Mouse (Mus musculus): ENCODE measurements around the gene Tns1. TPM values are rescaled to one million over a fixed set of nuclear protein-coding genes. Genes with fewer than 3 reads are reported as not detected.

Tns1 gene
- polyA plus RNA-seq, 1 experiment from 2014 or later: 15.9 TPM

DNA sequence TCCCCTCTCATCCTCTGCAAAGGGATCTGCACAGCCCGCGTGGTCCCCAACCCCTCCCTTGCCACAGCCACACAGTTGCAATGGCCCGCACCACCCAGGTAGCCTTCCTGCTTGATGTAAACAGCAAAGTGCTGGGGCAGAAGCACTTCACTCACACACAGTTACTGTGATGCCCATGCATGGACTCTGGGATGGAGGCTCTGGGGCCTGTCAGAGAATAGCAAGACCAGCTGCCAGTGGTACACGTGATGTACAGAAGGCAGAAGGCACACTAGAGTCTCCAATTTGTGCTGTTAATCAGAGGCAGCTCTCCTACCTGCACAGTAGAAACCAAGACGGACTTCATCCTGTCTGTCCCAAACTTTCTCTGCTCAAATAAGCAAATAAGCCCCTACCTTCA lies 181.0 kb downstream of the Tns1 start:
- WGBS: 89% methylated on average over 5 of the region's 5 CpGs
- Histone ChIP-seq H3K27me3 (ENCODE audit: poor library complexity, severe bottlenecking) (no peaks in the 10 kb centered on the region), H3K4me1 (peaks cover 44% of the 10 kb centered on the region), H3K4me3 (no peak overlapping the region), H3K27ac (peak overlapping the region; percentile 40; the same call in 1 of the 2 replicates), H3K36me3 (replicated peaks) (no peaks in the 10 kb centered on the region), H3K9me3 (no peaks in the 10 kb centered on the region)
- DNase-seq (ENCODE audit: extremely low spot score, low spot score): no peak

DNA sequence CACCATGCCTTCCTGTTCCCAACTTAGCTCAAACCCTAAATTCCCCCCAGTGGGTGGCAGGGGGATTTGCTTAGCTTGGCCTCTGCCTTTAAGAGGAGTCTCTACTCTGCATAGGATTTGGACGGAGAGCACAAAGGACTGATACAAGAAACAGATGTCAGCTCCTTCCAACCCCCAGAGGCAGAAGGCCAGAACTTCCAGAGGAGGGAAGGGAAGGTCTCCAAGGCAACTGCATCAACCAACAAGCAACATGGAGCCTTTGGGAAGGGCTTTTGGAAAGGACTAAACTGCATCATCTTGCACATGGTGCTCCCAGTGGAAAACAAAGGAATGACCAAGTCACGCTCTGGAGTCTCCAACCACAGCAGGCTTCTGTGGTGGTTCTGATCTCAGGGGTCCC lies 182.0 kb downstream of the Tns1 start:
- DNase-seq (ENCODE audit: extremely low spot score, low spot score): no peak
- Histone ChIP-seq H3K4me3 (no peak overlapping the region), H3K27ac (peak overlapping the region; percentile 76)

DNA sequence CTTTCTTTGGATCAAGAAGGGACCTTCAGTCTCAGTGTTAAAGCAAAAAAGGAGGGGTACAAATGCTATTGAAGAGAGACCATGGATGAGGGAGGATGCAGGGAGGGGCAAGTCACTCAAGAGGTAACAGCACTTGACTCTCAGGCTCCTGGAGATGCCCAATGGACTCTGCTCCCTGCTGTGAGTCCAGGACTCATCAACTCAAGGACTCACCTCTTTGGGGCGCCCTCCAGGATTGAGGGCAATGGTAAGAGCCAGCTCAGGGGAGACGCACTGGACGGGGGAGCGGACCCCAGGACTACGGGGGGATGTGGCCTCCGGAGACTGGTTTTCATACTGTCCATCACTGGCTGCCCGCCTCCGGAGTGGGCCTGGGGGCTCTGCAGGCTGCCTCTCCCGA lies 182.6 kb downstream of the Tns1 start:
- H3K36me3 ChIP-seq (replicated peaks): no peaks in the 10 kb centered on the region
- H3K9me3 ChIP-seq: no peaks in the 10 kb centered on the region
- no peak for DNase-seq (ENCODE audit: extremely low spot score, low spot score)
- H3K27me3 ChIP-seq (ENCODE audit: poor library complexity, severe bottlenecking): no peaks in the 10 kb centered on the region
- H3K27ac ChIP-seq: peak overlapping the region; percentile 76
- 59% methylated on average over 9 of the region's 9 CpGs for WGBS
- H3K4me1 ChIP-seq: peaks cover 51% of the 10 kb centered on the region
- no peak overlapping the region for H3K4me3 ChIP-seq

More for the DNA sequence above, 182.0 kb downstream of the Tns1 start:
- Histone ChIP-seq H3K27me3 (ENCODE audit: poor library complexity, severe bottlenecking) (no peaks in the 10 kb centered on the region), H3K36me3 (replicated peaks) (no peaks in the 10 kb centered on the region), H3K9me3 (no peaks in the 10 kb centered on the region), H3K4me1 (peaks cover 47% of the 10 kb centered on the region)
- 43% methylated on average over 2 of the region's 2 CpGs for WGBS

DNA sequence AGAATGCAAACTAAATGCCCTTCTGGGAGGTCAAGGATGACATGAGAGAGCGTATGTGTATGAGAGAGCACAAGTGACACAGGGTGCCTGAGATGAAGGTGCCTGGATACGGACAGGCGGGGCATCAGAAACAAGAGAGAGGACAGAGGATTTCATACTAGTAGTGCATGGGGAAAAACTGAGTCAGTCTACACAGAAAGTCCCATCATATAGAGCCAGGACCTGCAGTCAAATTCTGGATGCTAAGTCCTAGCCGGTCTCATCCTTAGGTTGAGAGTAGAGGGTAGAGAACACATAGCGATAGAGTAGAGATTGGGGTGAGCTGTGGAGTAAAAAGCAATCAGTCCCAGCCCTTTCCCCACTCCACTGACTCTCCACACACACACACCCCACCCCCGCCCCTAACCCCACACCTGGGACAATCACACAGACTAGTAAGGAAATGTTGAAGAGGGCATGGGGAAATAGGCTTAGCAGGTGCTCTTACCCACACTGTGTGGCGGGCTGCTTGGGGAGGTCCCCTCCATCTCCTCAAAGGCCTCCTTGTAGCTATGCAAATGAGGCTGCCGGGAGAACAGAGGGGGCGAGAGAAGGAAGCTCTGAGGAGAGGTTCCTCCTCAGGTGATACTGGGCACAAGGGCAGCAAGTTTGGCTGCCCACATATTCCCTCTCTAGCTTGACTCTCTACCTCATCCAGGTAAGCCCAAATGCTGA lies 183.6 kb downstream of the Tns1 start:
- no peak for DNase-seq (ENCODE audit: extremely low spot score, low spot score)
- Histone ChIP-seq H3K27ac (no peak overlapping the region), H3K36me3 (replicated peaks) (no peaks in the 10 kb centered on the region), H3K9me3 (no peaks in the 10 kb centered on the region), H3K4me3 (no peak overlapping the region), H3K27me3 (ENCODE audit: poor library complexity, severe bottlenecking) (no peaks in the 10 kb centered on the region), H3K4me1 (peaks cover 50% of the 10 kb centered on the region)
- 70% methylated on average over 9 of the region's 9 CpGs for WGBS

DNA sequence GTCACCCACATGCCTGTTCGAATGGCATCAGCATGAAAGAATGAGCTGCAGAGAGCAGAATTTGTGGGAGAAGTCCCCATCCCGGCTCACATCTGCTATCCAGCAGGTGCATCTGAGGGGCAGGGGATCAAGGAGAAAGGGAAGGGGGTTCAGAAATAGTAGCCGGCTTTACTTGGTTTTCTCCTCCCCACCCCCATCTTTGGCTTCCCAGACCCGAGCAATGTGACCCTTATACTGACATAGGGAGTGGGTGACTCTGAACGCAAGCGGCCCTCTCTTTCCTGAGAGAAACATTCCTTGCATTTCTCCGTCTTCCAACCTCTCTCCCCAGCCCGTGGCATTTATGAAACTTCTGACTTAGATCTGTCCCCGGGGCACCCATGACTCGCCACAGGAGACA lies 185.7 kb downstream of the Tns1 start:
- no peak overlapping the region for H3K4me3 ChIP-seq
- H3K27me3 ChIP-seq (ENCODE audit: poor library complexity, severe bottlenecking): no peaks in the 10 kb centered on the region
- no peak for DNase-seq (ENCODE audit: extremely low spot score, low spot score)
- 0 out of 2 replicates have a peak, but pooled peaks cover 3% of the 10 kb centered on the region for H3K36me3 ChIP-seq (replicated peaks)
- 80% methylated on average over 10 of the region's 10 CpGs for WGBS
- H3K9me3 ChIP-seq: no peaks in the 10 kb centered on the region
- H3K4me1 ChIP-seq: peaks cover 42% of the 10 kb centered on the region
- H3K27ac ChIP-seq: no peak overlapping the region

DNA sequence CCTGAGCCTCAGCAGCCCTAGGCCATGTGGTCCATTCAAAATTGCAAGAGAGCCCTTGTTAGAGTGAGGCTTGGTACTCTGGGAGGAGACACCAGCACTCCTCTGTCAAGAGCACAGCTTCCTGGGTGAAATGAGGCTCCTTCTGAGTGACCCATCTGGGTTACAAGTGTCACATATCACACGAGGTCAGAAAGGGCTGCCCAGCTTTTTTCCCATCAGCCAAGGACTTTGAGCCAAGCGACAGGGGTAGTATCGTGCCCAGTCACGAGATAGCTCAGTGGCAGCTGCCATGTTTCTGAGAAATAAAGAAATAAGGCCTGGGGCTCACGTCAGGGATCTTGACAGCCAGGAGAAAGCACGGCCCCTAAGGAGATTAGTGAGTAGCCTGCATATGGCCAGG lies 186.4 kb downstream of the Tns1 start:
- DNase-seq (ENCODE audit: extremely low spot score, low spot score): no peak
- Histone ChIP-seq H3K36me3 (replicated peaks) (0 out of 2 replicates have a peak, but pooled peaks cover 3% of the 10 kb centered on the region), H3K27ac (no peak overlapping the region), H3K27me3 (ENCODE audit: poor library complexity, severe bottlenecking) (no peaks in the 10 kb centered on the region), H3K4me1 (peaks cover 42% of the 10 kb centered on the region), H3K4me3 (no peak overlapping the region), H3K9me3 (no peaks in the 10 kb centered on the region)
- WGBS: 77% methylated on average over 6 of the region's 6 CpGs

DNA sequence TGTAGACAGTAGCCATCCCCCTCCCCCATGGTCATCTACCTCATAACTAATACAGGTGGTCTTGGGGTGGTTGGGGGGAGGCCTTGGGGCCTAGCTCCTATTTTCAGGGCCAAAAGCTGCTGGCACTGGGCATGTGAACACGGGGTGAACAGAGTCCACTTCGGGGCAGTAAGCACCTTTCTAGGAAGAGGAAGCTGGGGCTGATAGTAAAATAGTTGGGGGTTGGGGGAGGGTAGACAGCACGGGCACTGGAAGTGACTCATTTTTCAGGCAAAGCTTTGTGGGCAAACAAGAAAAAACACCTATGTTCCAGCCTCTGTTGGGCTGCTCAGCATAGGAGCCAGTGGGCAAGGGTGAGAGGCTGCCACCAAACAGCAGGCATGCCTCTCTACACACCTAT lies 187.7 kb downstream of the Tns1 start:
- no peak overlapping the region for H3K27ac ChIP-seq
- no peak overlapping the region for H3K4me3 ChIP-seq
- H3K27me3 ChIP-seq (ENCODE audit: poor library complexity, severe bottlenecking): no peaks in the 10 kb centered on the region
- H3K4me1 ChIP-seq: peaks cover 33% of the 10 kb centered on the region
- no peaks in the 10 kb centered on the region for H3K9me3 ChIP-seq
- WGBS: 77% methylated on average over 3 of the region's 3 CpGs
- no peak for DNase-seq (ENCODE audit: extremely low spot score, low spot score)
- H3K36me3 ChIP-seq (replicated peaks): 0 out of 2 replicates have a peak, but pooled peaks cover 3% of the 10 kb centered on the region

DNA sequence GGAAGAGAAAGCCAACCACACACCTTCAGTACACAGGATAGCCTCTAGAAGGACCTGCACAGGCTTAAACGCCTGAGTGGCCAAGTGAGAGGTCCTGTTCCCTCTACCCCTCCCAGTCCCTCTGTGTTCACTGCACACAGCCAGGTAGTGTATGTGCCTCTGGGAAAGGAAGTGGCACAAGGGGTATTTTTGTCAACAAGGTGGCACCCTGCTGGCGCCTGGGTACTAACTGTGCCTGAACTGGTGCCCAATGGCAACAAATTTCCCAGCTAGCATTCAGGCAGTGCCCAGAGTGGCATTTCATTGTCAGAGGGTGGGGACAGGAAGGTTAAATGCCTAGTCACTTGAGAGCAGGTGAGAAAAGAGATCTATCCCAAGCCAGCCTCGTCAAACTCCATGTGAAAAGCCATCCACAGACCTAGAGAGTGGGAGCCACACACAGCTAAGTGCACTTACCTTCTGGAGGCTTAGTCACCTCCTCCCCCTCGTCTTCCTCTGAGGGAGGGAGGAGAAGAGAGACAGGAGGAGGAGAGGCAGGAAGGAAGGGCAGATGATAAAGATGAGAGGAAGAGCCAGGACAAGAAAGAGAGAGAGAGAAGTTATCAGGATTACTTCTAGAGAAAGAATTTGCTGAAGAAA lies 188.7 kb downstream of the Tns1 start:
- no peak overlapping the region for H3K4me3 ChIP-seq
- no peak for DNase-seq (ENCODE audit: extremely low spot score, low spot score)
- H3K27me3 ChIP-seq (ENCODE audit: poor library complexity, severe bottlenecking): no peaks in the 10 kb centered on the region
- H3K9me3 ChIP-seq: no peaks in the 10 kb centered on the region
- no peak overlapping the region for H3K27ac ChIP-seq
- H3K36me3 ChIP-seq (replicated peaks): 0 out of 2 replicates have a peak, but pooled peaks cover 3% of the 10 kb centered on the region
- WGBS: 59% methylated on average over 4 of the region's 4 CpGs
- peaks cover 28% of the 10 kb centered on the region for H3K4me1 ChIP-seq

DNA sequence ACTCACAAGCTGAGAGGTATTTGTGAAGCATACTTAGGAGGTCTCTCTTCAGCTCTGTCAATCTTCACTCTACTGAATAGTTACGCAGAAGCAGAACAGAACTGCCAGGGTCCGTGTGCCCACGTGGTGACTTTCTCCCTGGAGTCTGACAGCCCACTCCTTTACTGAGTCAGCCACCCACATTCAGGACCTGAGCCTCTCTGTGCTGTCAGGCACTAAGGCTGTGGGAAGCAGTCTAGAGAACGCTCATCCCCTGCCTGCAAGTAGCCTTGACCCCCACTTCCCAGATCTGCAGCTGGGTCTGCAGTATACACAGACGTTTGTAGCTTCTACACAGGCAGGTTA lies 191.1 kb downstream of the Tns1 start:
- no peaks in the 10 kb centered on the region for H3K9me3 ChIP-seq
- 0 out of 2 replicates have a peak, but pooled peaks cover 3% of the 10 kb centered on the region for H3K36me3 ChIP-seq (replicated peaks)
- DNase-seq (ENCODE audit: extremely low spot score, low spot score): no peak
- no peaks in the 10 kb centered on the region for H3K27me3 ChIP-seq (ENCODE audit: poor library complexity, severe bottlenecking)
- peaks cover 46% of the 10 kb centered on the region for H3K4me1 ChIP-seq
- WGBS: 85% methylated on average over 5 of the region's 5 CpGs
- no peak overlapping the region for H3K4me3 ChIP-seq
- H3K27ac ChIP-seq: no peak overlapping the region

DNA sequence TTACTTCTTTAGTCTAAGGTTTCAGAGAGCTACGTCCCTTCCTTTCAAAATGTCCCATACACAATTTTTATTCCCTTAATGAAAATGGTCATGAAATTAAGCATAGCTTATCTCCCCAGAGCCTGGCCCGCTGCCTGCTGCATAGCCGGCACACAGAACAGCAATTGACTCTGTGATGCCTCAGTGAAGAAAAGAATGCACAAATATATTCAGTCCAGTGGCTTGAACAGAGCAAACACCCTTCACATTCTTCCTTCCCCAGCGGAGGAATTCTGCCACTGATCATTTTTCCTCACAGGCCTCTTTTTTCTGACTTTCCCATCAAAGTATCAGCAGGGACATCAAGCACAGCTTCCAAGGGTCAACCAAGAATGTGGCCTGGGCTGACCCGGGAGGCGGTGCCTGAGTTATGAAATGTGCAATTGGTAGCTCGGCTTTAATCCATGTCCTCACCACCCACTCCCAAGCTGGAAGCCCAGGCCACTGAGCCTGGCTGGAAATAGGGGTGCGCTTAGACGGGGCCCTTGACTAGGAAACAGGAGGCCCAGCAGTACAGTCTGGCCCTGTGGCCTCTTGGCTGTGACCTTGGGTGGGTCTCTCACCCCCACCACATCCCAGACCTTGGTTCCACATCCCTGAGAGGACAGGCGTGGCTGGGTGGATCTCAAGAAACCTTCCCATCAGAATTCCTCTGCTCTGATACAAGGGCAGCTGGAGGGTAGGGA lies 191.7 kb downstream of the Tns1 start:
- H3K36me3 ChIP-seq (replicated peaks): peaks cover 3% of the 10 kb centered on the region; the same call in 1 of the 2 replicates
- H3K4me3 ChIP-seq: no peak overlapping the region
- no peak for DNase-seq (ENCODE audit: extremely low spot score, low spot score)
- no peaks in the 10 kb centered on the region for H3K27me3 ChIP-seq (ENCODE audit: poor library complexity, severe bottlenecking)
- no peak overlapping the region for H3K27ac ChIP-seq
- H3K9me3 ChIP-seq: no peaks in the 10 kb centered on the region
- 87% methylated on average over 10 of the region's 10 CpGs for WGBS
- peaks cover 44% of the 10 kb centered on the region for H3K4me1 ChIP-seq

DNA sequence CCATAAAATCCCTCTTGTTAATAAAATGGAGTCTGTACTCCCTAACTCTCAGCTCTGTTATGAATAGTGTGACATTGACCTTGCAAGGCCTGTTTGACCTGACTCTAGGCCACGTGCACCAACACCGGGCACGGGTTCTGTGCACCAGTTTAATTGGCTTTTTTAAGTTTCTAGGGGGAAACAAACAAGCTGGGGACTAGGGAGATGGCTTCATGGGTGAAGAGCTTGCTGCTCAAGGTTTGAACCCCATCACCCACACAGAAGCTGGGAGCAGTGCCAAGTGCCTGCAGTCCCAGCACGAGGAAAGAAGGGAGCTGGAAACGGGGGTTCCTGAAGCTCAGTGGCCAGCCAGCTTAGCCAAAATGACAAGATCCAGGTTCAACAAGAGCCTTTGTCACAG lies 192.4 kb downstream of the Tns1 start:
- Histone ChIP-seq H3K4me1 (peaks cover 39% of the 10 kb centered on the region), H3K36me3 (replicated peaks) (peaks cover 3% of the 10 kb centered on the region; the same call in 1 of the 2 replicates), H3K27me3 (ENCODE audit: poor library complexity, severe bottlenecking) (no peaks in the 10 kb centered on the region), H3K27ac (no peak overlapping the region), H3K9me3 (no peaks in the 10 kb centered on the region), H3K4me3 (no peak overlapping the region)
- no peak for DNase-seq (ENCODE audit: extremely low spot score, low spot score)
- WGBS: 88% methylated on average over 5 of the region's 5 CpGs

DNA sequence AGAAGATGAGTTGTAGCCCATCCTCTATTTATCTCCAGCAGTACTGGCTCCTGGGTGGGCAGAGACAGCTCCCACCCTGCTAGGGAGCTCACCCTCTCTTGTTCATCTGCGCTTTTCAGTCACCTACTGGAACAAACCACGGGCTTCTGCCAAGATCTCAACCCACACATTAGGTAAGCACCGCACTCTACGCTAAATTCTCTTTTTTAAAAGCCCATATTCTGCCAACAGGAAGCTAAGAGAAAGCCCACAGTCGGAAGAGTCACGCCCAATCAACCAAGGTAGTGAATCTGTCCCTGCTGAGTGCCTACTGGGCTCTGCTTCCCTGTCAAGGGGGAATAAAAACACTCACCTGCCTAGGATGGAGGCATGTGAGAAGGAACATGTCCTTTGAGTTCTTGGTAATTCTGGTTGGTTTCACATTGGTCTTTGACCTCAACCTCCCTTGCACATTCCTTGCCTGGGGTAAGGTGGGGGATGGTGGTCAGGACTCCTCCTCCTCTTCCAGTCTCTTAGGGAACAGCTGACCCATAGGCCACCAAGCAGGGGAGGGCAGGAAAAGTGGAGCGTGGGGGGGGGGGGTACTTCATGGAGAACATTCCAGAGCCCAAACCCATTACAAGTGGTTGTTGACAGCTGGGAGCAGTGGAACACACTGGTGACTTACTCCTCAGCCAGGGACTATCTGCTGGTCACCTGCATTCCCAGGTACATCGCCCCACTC lies 193.7 kb downstream of the Tns1 start:
- no peaks in the 10 kb centered on the region for H3K27me3 ChIP-seq (ENCODE audit: poor library complexity, severe bottlenecking)
- no peaks in the 10 kb centered on the region for H3K9me3 ChIP-seq
- no peak overlapping the region for H3K4me3 ChIP-seq
- peaks cover 36% of the 10 kb centered on the region for H3K4me1 ChIP-seq
- no peak overlapping the region for H3K27ac ChIP-seq
- 83% methylated on average over 8 of the region's 8 CpGs for WGBS
- peaks cover 8% of the 10 kb centered on the region; the same call in 1 of the 2 replicates for H3K36me3 ChIP-seq (replicated peaks)
- no peak for DNase-seq (ENCODE audit: extremely low spot score, low spot score)
